Mouse (Mus musculus) layer of hippocampus, adult 9-10 months (tissue): ENCODE data around the gene 1700024G13Rik.

Experiments
- DNase-seq: peaks from one replicate; pipeline ENCODE4 v3.0.0; 2022; ENCODE audit warnings: low spot score

Gene 1700024G13Rik

GRCm38 (mm10) chr14:32332515-32333445 lies 55.4 kb downstream of the 1700024G13Rik start:
- DNase-seq, result no peak

GRCm38 (mm10) chr14:32327366-32327765 lies 60.8 kb downstream of the 1700024G13Rik start:
- no peak for DNase-seq
